Mouse (Mus musculus): Measurements from ENCODE around the gene Tubg2. TPM values are rescaled to one million over a fixed set of nuclear protein-coding genes. Genes with fewer than 3 reads are reported as not detected.

Tubg2 gene
- polyA plus RNA-seq, 1 experiment from 2014 or later: 3.1 TPM

DNA sequence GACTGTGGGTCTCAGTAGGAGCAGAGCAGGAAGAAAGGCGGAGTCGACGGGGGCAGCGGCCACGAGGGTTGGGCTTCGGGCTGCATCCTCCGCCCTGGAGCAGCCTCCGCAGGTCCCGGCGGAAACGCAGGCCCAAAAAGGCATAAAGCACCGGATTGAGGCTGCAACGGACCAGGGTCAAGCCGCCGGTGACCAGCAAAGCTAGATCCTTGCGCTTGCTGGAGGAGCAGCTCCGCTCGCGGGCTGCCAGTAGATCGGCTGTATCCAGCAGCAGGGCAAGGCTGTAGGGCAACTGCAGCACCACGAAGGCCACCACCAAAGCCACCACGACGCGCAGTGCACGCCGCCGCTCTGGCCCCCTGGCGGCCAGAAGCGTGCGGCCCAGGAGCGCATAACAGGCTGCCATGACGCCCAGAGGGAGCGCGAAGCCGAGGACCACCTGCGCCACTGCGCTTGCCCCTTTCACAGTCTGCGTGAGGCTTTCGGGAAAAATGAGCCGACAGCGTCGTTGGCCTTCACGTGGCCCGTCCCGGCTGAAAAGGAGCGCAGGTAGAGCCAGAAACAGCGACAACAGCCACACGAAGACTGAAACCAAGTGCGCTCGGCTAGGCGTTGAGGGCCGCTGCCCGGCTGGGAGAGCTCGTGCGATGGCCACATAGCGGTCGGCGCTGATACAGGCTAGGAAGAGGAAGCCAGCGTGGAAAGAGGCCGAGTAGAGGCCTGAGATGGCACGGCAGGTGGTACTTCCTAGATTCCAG lies 18.1 kb downstream of the Tubg2 start:
- no peaks in the 10 kb centered on the region for H3K9me3 ChIP-seq
- H3K36me3 ChIP-seq: no peaks in the 10 kb centered on the region
- ATAC-seq (ENCODE audit: extremely low read depth, insufficient number of reproducible peaks, low FRiP score, low TSS enrichment): 0 out of 2 replicates have a peak, but pooled peaks have one; percentile 32
- peak overlapping the region; percentile 76 for H3K27ac ChIP-seq (replicated peaks)
- WGBS: 2% methylated on average over 61 of the region's 61 CpGs
- H3K4me2 ChIP-seq: peak overlapping the region; percentile 97
- H3K9ac ChIP-seq: peak overlapping the region; percentile 79
- peaks cover 73% of the 10 kb centered on the region for H3K4me1 ChIP-seq
- H3K27me3 ChIP-seq (replicated peaks): peaks cover 56% of the 10 kb centered on the region
- peak overlapping the region; percentile 43 for H3K4me3 ChIP-seq

DNA sequence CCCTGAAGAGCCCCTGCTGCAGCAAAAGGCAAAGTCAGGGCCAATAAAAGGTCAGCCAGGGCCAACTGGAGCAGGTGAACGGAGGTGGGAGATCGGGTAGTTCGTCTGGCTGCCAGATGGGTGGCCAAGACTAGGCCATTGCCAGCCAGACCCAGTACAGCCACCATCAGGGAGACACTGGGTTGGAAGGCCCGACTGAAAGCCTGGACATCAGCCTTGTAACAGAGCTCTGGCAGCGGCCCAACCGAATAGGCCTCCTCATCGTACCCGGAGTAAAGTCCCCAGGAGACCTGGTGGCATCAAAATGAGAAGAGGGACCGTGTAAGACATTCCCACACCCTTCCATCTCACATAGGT lies 18.7 kb downstream of the Tubg2 start:
- H3K9me3 ChIP-seq: no peaks in the 10 kb centered on the region
- H3K27ac ChIP-seq (replicated peaks): peak overlapping the region; percentile 76; the same call in 1 of the 2 replicates
- H3K4me3 ChIP-seq: peak overlapping the region; percentile 43
- H3K36me3 ChIP-seq: no peaks in the 10 kb centered on the region
- peaks cover 56% of the 10 kb centered on the region for H3K27me3 ChIP-seq (replicated peaks)
- no peak for ATAC-seq (ENCODE audit: extremely low read depth, insufficient number of reproducible peaks, low FRiP score, low TSS enrichment)
- peaks cover 68% of the 10 kb centered on the region for H3K4me1 ChIP-seq
- 42% methylated on average over 9 of the region's 9 CpGs for WGBS
- peak overlapping the region; percentile 97 for H3K4me2 ChIP-seq
- peak overlapping the region; percentile 79 for H3K9ac ChIP-seq

DNA sequence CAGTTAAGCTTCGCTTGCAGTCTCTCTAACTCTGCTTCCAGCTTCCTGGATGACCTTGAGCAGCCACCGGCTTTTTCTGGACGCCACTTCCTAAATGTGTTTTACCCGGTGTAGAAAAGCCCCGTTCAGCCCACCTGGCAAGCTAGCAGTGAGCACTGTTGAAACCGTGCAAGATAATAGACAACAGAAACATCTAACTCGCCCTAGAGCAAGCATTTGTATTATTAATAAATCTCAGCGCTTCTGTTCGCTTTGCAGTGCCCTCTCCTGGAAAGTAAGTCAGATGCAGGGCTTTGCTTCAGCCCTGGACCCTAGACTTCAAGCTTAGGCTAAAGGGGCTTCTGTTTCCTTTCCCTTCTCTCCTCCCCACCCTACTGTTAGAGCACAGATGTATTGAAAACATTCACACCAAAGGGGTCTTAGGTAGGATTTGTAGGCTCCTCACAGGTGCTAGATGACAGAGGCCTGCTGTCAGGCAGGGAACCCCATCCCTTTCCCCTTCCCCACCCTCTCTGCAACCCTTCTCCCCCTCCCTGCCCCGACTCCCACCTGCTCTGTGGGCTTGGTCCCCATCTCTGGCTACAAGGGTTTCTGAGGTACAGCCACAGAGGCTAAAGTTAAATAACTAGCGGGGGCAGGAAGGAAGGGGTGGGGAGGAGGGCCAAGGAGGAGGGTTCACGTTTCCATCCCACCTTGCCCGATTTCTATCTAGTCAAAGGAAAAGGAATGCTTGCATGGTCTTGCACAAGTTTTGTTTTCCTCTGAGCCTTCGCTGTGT lies 19.3 kb downstream of the Tubg2 start, which contains the start of gene Ccr10:
Gene Ccr10, minus strand, starts transcription at position 593 of the 778 bp plus-strand sequence.
- no peaks in the 10 kb centered on the region for H3K9me3 ChIP-seq
- ATAC-seq (ENCODE audit: extremely low read depth, insufficient number of reproducible peaks, low FRiP score, low TSS enrichment): no peak
- H3K36me3 ChIP-seq: no peaks in the 10 kb centered on the region
- peaks cover 65% of the 10 kb centered on the region for H3K4me1 ChIP-seq
- peak within 1 kb of the TSS; percentile 76; the same call in 1 of the 2 replicates for H3K27ac ChIP-seq (replicated peaks)
- 26% methylated on average over 14 of the region's 14 CpGs for WGBS
- peak within 1 kb of the TSS; percentile 79 for H3K9ac ChIP-seq
- H3K27me3 ChIP-seq (replicated peaks): peaks cover 55% of the 10 kb centered on the region
- peak within 1 kb of the TSS; percentile 97 for H3K4me2 ChIP-seq
- peak within 1 kb of the TSS; percentile 44 for H3K4me3 ChIP-seq

DNA sequence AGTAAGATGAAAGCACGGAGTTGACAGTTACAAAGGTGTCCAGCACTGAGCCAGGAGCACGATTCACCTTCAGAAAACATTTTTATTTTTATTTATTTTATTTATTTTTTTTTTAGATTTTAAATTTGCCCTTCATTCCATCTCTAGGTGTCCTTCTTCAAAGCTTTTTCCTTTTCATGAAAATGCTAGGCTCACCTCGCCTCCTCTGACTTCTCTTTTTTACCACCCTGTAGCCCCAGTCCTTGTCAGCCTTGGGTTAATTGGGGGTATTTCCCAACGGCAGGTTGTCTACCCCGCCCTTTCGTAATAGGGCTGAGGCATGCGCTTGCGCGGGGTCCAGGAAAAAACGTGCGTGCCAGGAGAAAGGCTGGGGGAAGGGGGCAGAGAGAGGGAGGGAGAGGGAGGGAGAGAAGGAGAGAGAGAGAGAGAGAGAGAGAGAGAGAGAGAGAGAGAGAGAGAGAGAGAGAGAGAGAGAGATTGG lies 20.0 kb downstream of the Tubg2 start:
- Histone ChIP-seq H3K9me3 (no peaks in the 10 kb centered on the region), H3K4me1 (peaks cover 59% of the 10 kb centered on the region), H3K27ac (replicated peaks) (no peak overlapping the region), H3K36me3 (no peaks in the 10 kb centered on the region), H3K4me2 (peak overlapping the region; percentile 97), H3K9ac (peak overlapping the region; percentile 73), H3K4me3 (peak overlapping the region; percentile 44), H3K27me3 (replicated peaks) (peaks cover 57% of the 10 kb centered on the region)
- ATAC-seq (ENCODE audit: extremely low read depth, insufficient number of reproducible peaks, low FRiP score, low TSS enrichment): no peak
- WGBS: 13% methylated on average over 11 of the region's 11 CpGs

DNA sequence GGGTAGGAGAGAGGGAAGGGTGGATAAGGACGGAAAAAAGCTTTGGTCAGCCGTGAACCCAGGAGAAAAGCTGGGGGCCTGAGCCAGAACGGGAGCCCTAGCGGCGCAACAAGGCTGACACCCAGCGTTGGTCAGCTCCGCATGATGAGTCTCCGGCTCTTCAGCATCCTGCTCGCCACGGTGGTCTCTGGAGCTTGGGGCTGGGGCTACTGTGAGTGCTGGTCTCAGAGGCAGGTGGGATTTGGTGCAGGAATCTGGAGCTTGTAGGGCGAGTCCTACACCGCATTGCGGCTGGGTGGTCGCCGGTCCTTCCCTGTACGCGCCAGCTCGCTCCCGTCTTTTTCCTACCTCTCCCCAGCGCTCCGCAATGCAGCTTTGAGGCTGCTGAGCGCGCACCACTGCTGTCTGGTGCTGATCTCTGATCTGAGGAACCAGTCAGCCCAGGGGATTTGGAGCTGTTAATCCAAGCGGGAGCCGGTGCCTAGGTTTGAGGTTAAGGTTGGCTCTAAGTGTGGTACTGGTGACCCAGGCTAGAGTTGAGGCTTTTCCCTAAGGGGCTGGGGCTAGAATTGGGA lies 20.5 kb downstream of the Tubg2 start:
- WGBS: 1% methylated on average over 25 of the region's 25 CpGs
- H3K4me1 ChIP-seq: peaks cover 58% of the 10 kb centered on the region
- H3K27me3 ChIP-seq (replicated peaks): peaks cover 58% of the 10 kb centered on the region
- H3K4me2 ChIP-seq: peak overlapping the region; percentile 97
- peak overlapping the region; percentile 73 for H3K9ac ChIP-seq
- no peak for ATAC-seq (ENCODE audit: extremely low read depth, insufficient number of reproducible peaks, low FRiP score, low TSS enrichment)
- H3K9me3 ChIP-seq: no peaks in the 10 kb centered on the region
- H3K36me3 ChIP-seq: no peaks in the 10 kb centered on the region
- H3K27ac ChIP-seq (replicated peaks): no peak overlapping the region
- peak overlapping the region; percentile 44 for H3K4me3 ChIP-seq

DNA sequence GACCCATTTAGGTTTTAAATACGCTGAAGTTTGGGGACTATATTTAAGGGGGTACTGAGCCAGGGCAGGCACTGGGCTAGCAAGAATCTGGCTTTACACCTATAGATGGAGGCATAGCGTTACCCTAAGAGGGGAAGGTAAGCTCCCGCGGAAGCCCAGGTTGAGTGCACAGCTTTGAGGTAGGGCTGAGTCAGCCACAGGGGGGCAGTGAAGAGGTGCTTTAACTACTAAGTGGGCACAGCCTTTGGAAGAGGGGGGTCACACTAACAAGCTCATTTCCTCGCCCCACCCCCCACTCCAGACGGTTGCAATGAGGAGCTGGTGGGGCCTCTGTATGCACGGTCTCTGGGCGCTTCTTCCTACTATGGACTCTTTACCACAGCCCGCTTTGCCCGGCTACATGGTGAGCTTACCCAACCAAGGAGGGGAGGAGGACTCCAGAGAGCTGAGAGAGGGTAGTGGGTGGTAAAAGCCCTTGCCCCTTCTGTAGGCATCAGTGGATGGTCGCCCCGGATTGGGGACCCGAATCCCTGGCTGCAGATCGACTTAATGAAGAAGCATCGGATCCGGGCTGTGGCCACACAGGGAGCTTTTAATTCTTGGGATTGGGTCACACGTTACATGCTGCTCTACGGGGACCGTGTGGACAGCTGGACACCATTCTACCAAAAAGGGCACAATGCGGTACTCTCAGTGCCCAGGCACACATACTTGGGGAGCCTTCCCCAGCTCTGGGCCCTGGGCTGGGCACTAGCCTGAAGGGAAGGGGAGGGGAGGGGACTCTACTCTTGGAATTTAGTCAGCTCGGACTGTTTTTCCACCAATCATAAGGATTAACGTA lies 21.4 kb downstream of the Tubg2 start:
- Histone ChIP-seq H3K4me1 (peaks cover 54% of the 10 kb centered on the region), H3K4me3 (peak overlapping the region; percentile 44; the same call in 1 of the 2 replicates), H3K27ac (replicated peaks) (no peak overlapping the region), H3K27me3 (replicated peaks) (peaks cover 66% of the 10 kb centered on the region), H3K9me3 (no peaks in the 10 kb centered on the region), H3K36me3 (no peaks in the 10 kb centered on the region), H3K4me2 (peak overlapping the region; percentile 97), H3K9ac (no peak overlapping the region)
- WGBS: 33% methylated on average over 22 of the region's 22 CpGs
- ATAC-seq (ENCODE audit: extremely low read depth, insufficient number of reproducible peaks, low FRiP score, low TSS enrichment): 0 out of 2 replicates have a peak, but pooled peaks have one; percentile 8

DNA sequence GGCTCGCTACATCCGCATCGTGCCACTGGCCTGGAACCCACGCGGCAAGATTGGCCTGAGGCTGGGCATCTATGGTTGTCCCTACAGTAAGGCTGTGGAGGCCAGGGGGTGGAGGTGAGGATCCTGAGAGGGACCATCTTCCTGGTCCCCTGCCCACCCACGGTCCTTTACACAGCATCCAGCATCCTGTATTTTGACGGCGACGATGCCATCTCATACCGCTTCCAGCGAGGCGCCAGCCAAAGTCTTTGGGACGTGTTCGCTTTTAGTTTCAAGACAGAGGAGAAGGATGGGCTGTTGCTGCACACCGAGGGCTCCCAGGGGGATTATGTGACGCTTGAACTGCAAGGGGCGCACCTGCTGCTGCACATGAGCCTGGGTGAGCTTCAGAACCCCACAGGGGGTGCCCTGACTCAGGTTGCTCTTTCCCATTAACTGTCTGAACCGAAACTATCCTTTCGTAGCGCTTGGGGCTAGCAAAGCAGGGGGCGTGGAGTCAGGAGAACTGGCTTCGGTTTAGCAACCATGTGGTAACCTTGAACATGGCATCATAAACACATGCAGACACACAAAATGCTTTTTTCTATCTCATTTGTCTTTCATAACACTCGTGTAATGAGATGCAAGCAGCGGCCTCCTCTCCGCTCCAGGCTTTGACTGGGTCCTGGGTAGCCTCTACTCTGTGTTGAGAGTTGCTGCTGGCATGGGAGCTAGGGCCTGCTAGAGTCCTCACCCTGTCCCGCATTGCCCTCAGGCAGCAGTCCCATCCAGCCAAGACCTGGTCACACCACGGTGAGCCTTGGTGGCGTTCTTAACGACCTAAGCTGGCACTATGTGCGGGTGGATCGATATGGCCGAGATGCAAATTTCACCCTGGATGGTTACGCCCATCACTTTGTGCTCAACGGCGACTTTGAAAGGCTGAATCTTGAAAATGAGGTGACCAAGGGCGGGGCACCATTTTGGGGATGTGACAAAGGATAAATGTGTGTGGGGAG lies 22.7 kb downstream of the Tubg2 start:
- H3K9me3 ChIP-seq: no peaks in the 10 kb centered on the region
- peaks cover 73% of the 10 kb centered on the region for H3K27me3 ChIP-seq (replicated peaks)
- H3K4me3 ChIP-seq: no peak overlapping the region
- ATAC-seq (ENCODE audit: extremely low read depth, insufficient number of reproducible peaks, low FRiP score, low TSS enrichment): no peak
- H3K4me1 ChIP-seq: peaks cover 43% of the 10 kb centered on the region
- H3K27ac ChIP-seq (replicated peaks): no peak overlapping the region
- 0 out of 2 replicates have a peak overlapping the region, but pooled peaks have one; percentile 34 for H3K9ac ChIP-seq
- no peaks in the 10 kb centered on the region for H3K36me3 ChIP-seq
- H3K4me2 ChIP-seq: peak overlapping the region; percentile 33
- 56% methylated on average over 36 of the region's 36 CpGs for WGBS

DNA sequence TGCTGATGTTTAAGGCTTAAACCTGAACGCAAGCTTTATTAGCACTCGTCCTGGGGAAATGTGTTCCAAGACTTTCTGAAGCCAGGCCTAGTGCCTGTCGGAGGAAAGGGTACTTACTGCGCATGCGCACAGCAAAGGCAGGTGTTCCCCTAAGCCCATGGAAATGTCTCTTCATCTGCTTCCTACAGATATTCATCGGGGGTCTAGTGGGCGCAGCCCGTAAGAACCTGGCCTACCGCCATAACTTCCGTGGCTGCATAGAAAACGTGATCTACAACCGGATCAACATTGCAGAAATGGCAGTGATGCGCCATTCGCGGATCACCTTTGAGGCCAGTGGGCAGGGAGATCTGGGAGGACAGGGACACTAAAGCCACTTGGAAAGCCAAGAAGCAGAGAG lies 23.6 kb downstream of the Tubg2 start:
- 76% methylated on average over 15 of the region's 15 CpGs for WGBS
- no peak overlapping the region for H3K4me3 ChIP-seq
- H3K9ac ChIP-seq: no peak overlapping the region; the same call in 1 of the 2 replicates
- H3K36me3 ChIP-seq: no peaks in the 10 kb centered on the region
- H3K9me3 ChIP-seq: no peaks in the 10 kb centered on the region
- H3K27me3 ChIP-seq (replicated peaks): peaks cover 70% of the 10 kb centered on the region
- H3K4me1 ChIP-seq: peaks cover 34% of the 10 kb centered on the region
- no peak overlapping the region for H3K27ac ChIP-seq (replicated peaks)
- no peak overlapping the region for H3K4me2 ChIP-seq
- ATAC-seq (ENCODE audit: extremely low read depth, insufficient number of reproducible peaks, low FRiP score, low TSS enrichment): no peak

DNA sequence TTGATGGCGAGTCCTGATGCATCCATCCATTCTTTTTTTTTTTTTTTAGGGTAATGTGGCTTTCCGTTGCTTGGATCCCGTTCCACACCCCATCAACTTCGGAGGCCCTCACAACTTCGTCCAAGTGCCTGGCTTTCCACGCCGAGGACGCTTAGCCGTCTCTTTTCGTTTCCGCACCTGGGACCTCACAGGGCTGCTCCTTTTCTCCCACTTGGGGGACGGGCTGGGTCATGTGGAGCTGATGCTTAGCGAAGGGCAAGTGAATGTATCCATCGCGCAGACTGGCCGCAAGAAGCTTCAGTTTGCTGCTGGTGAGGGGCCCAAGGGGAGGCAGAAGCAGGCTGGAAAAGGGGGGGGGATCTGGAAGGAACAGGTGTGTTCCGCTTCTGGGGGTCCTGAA lies 24.6 kb downstream of the Tubg2 start:
- Histone ChIP-seq H3K36me3 (no peaks in the 10 kb centered on the region), H3K4me2 (no peak overlapping the region), H3K27me3 (replicated peaks) (peaks cover 62% of the 10 kb centered on the region), H3K4me1 (peaks cover 24% of the 10 kb centered on the region), H3K9ac (no peak overlapping the region), H3K9me3 (no peaks in the 10 kb centered on the region), H3K27ac (replicated peaks) (no peak overlapping the region), H3K4me3 (no peak overlapping the region)
- ATAC-seq (ENCODE audit: extremely low read depth, insufficient number of reproducible peaks, low FRiP score, low TSS enrichment): no peak
- 67% methylated on average over 17 of the region's 17 CpGs for WGBS
